Mouse (Mus musculus): ENCODE data around the gene Idua.

Gene Idua

DNA sequence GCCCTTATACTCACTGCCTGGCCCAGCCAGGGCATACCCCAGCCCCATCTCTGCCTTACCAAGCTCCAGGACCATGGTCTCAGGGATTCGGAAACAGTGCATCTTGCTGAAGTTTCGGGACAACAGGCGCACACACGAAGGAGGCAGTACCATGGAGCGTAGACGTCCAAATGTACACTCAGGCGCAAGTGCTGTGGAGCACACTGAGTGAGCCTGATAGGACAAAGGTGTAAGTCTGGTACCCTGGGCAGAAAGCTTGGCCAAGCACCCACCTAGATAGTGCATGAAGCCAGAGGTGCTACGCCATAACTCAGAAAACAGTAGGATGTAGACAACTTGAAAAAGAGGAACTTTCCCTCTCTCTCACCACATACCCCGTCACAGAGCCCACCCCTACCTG is 4.8 kb upstream of the Idua start:
- no peak for DNase-seq

DNA sequence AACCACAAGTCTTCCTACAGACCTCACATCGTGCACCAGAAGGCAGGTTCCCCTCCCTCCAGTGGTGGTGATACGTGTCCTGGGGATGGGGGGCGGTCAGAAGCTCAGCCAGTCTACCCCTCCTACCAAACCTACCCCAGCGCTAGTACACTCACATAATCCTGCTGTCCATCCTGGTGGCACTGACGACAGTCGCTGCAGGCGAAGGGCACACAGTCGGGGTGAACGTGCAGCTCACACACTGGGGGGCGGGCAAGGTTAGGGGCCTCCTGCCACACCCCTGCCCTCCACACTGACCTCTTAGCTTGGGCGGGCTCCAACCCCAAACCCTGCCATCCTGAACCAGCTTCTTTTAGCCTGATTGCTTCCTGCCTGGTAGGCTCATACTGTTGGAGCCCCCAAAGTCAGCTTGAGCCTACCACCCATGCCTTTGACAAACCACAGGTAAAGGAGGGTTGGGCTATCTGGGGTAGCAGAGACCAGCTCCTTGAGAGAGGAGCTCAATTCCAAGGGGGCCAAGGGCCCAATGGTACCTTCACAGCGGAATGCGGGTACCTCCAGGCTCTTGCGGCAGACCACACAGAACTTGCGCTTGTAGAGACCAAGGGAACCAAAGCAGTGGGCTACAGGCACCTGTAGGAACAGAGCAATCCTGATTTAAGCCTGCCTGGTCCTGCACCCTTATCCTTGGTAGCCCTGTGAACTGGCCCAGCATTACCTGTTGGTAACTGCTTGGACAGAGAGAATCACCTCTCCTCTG is 4.1 kb upstream of the Idua start:
- DNase-seq, result no peak

DNA sequence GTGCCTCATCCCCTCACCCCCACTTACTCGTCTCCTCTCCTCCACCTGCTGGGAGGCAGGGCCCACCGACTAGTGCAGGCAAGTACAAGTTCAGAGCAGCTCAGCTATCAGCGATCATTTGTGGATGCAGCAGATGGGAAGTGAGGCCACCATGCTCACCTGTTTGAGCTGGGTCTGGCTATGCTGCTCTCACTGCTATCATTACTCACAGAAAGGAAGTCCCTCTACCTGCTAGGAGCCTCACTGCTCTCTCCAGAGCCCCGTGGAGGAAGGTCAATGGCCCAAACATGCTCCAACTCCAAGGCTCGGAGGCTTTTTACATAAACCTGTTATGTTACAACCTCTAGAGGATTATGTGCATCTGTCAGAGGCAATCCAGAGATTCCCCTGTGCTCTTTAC is 2.7 kb upstream of the Idua start:
- DNase-seq, result no peak

DNA sequence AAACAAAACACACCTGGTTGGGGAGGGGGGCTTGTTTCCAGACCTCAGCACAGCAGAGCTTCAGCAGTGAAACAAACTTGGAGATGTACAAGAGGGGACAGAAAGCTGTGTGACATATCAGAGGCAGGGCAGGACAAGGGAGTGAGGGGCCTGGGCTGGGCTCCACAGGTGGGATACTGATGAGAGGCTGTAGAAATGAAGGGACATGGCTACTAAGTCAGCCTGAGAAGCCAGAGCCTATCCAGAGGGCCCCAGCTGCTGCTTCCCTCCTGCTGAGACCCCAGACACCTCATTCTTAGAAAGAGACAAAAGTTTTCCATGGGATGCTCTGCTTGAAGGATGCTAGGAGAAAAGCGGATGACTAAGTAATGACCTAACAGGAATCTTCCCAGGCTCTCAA is 1.5 kb upstream of the Idua start:
- no peak for DNase-seq

DNA sequence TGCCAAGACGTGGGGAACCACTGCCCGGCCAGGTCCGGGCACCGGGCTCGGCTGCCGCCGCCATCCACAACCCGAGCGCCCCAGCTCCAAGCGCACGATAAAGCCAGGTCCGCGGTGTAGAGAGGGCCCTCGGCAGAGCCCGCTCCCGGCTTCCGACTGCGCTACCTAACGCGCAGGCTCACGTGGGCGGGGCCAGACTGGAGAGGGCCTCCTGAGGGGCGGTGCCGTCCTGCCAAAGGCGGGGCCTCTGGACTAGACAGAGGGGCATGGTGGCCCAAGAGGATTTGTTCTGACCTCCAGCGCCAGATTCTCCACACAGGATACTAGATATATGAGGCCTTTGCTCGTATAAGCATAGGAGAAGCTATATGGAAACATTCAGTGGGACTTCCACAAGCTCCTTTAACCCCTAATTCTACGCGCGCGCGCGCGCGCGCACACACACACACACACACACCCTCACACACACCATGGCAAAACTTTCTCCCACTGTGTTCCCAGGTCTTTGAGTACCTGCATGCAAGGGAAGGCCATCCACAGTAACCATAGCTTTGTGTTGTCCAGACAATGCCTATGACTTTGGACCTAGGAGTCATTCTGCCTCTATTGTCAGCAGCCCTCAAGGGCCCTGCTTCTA is 619 bp downstream of the Idua start:
- DNase-seq, result peak; percentile 92

DNA sequence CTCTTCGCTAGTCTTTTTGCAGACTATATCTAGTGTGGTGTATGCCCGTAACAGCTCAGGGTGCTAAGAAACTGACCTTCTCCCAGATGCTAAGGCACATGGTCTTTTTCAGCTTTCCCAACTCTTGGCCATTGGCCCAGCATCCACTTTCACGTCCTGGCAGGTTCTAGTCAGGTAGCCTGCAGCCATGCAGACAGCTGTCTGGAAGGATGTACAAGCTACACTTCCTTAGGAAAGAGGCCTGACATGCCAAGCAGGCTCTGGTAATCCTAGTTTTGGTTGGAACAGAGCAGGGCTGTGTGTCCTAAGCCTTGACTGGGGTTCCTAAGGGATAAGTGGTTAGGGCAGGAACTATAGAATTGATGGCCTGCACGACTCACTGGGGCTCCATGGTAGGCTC is 2.6 kb downstream of the Idua start:
- no peak for DNase-seq

DNA sequence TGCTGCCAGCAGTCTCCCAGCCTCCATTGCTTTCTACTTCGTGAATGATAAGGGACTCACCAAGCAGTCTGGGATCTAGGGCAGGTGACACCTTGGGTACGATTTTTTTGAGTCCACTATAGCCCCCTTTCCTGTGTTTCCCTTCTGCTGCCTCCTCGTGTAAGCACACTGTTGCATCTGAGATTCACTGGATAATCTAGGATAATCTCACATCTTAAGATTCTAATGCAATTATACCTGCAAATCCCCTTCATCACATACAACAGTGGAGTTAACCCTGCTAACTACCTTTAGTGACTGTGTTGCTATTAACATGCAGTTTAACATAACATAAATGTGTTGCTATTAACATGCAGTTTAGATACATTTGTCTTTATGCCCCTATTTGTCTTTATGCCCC is 4.9 kb downstream of the Idua start:
- DNase-seq, result no peak

DNA sequence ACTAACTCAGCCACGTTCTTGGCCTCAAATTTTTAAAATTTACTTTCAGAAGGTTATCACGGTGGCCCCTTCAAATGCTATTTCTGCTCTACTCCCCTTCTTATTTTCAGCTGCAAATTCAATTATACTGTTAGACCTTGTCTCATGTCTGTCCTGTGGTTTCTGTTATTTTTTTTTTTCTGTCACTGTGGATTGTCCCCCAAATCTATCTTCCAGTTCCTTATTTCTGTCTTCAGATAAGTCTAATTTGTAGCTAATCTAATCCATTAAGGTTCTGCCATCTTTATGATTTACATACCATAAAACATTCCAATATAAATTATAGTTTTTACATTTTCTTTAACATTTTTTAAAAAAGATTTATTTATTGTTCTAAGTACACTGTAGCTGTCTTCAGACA is 7.2 kb downstream of the Idua start:
- DNase-seq, result no peak

DNA sequence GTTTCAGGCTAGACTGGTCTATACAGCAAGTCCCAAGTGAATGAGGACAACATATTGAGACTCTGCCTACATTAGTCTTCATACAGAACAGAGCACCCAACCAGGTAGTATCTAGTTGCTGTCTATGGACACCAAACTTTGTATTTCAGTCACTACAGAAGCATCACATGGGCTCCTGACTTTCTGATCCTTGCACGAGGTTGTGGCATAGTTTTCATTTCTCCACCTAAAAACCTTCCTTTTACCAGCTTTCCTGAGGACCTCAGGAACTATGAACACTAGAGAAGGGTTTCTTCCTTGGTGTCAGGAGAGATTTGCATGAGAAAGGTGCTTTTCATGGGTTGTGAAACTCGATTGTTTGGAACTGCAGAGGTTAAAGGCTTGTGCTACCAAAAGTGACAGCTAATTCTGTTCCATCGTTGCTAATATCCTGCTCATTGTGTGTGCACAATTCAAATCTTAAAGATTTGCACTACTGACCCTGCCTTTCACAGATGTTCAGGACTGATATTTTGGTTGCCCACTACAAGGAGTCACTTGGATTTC is 8.3 kb downstream of the Idua start:
- DNase-seq, result no peak

DNA sequence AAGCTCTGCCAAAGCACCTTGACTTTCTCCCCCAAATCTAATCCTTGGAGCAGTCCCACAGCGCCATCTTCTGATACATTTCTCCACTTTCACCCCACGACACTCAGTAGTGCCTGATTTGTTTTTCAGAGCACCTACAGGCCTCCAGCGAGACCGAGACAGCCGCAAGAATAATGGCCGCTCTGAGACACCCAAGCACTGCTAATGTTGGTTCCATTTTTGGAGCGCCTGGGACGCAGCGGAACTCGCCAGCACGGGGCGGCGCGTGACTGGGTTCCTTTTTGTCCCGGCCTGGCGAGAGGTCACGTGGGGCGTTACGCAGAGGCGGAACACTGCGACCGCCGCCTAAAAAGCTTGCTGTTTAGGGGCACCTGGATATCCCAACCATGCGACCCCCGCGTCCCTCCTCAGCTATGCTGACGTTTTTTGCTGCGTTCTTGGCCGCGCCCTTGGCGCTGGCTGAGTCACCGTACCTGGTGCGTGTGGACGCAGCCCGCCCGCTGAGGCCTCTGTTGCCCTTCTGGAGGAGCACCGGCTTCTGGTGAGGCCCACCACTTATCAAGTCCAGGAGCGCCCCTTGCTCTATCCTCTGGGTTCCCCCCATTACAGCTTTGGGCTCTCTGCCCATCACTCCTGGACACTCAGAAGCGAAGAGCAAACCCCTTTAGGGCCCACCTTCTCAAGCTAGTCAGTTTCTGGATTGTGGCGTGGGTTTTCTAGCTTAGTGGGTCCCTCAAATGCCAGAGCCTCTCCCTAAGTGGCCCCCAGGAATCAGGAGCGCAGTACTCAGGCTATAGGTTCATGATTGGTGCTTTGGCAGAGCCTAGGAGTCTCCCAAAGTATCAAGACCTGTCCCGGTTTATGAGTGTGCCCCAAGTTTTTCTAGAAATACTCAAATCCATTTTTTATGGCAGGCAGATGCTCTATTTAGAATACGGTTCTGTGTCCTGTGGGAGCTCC is 9.1 kb downstream of the Idua start, which contains the start of gene Dgkq:
Dgkq (minus strand) TSS at position 696 of the 960 bp plus-strand sequence.
- DNase-seq, result peak; percentile 89

DNA sequence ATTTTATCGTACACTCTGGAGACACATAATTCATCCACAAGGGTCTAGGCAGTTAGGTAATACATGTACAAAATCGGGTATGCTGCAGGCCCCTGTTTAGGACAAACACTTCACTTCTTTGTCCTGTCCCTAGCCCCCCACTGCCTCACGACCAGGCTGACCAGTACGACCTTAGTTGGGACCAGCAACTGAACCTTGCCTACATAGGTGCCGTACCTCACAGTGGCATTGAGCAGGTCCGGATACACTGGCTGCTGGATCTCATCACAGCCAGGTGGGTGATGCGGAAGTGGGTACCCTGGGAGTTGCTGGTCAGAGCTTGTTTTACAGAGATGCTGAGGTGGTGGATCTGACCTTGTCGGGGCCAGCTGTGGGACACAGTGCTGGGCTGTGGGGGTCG is 9.9 kb downstream of the Idua start:
- DNase-seq, result no peak

DNA sequence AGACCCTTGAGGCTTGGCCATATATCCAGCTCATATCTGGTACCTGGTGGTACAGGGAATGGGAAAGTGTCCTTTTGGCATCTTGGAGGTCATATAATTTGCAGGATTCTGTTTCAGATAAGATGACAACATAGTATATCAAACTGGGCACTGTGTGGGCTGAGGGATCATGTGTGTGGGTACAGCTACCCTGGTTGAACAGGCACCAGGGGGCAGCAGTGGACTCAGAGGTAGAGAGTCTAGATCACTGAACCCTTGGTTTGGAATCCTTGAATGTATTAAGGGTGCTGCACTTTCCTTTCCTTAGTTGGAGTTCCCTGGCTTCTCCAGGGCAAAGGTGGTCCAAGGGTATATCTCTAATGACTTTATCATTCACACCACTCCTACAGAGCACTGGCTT is 10.7 kb downstream of the Idua start:
- DNase-seq, result peak; percentile 37

DNA sequence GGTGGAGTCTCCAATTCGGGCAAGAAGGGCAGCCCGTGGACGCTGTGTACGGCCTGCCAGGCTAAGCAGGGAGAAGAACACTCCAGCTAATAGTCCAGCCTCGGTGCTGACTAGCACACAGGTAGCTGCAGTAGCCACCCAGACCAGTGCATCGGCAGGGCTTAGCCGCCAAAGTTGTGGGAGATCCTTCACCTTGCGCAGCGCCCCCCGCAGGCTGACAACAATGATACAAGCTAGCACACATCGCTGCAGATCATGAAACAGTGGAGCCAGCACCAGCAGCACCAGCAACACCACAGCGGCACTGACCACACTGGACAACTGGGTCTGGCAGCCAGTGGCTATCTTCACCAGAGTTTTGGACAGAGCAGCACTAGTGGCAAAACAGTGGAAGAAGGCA is 11.6 kb downstream of the Idua start:
- DNase-seq, result peak; percentile 41

DNA sequence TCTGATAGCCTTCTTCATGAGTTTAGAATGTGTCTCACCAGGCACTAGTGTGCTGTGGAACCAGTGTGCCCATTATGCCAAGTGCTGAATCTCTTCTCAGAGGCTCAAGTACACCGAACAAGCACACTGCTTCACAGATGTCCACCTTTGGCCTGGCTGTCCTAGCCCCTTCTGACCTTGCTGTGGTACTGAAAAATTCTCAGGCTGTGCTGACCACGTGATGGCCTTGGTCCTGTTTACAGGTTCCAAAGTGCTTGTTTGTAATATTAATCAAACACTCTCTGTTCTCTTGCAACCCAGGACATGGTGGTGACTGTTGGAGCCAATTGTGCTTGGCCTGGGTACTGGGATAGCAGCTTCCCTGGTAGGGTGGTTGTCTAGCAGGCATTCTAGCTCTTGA is 14.5 kb downstream of the Idua start:
- DNase-seq, result no peak

DNA sequence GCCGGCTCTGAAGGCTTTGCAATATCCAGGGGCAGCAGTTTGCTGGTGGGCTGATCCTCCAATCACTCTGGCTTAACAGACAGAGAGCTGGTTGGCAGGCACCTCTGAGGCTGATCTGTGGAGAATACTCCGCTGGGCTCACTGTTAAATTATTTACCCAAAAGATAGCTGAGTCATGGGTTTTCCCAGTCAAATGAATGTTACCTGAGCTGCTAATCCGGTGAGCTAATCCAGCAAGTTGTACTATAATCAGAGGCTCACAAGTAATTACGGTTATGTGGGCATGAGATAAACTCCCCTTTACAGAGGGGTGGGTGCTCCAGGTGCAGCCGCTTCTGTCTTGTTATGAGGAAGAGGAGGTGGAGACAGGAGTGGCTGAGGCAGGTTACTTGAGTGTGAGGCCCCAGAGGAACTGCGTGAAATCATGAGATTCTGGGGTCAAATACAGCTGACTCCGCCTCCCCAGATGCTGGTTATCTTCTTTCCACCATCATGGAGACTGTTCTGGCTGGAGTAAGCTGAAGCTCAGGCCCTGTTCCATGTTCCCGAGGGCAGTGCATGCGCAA is 15.2 kb downstream of the Idua start, which contains the start of gene Slc26a1:
Slc26a1 (minus strand) TSS at position 319 of the 566 bp plus-strand sequence.
- DNase-seq, result no peak

DNA sequence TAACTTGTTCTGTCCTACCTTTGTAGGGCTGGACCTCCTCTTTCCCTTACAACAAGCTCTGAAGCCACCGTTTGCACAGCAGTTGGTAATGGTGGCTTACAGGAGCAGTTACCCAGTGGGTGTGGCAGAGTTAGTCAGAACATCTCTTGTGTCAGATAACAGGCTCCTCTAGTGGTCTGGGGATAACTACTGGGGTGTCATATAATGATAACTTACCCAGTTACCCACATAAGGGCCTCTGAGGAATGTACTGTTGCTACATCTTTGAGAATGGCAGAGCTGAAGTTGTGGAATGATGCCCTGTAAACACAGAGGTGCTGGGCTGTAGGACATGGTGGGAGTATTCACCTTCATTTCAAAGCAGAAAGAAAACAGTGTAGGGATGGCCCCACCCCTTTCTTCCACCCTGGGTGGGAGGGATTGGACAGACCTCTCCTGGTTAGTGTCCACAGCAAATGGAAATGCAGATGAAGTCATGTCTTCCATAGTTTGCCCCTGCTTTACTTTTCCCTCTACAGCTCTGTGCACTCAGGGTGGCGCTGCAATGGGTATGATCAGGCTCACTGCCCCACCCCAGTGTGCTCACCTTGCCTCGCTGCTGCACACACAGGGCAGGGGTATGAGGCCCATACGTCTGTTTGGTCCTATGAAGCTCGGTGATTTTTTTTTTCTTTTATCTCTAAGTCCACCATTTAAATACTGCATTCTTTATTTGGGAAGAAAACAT is 16.8 kb downstream of the Idua start:
- DNase-seq, result no peak

DNA sequence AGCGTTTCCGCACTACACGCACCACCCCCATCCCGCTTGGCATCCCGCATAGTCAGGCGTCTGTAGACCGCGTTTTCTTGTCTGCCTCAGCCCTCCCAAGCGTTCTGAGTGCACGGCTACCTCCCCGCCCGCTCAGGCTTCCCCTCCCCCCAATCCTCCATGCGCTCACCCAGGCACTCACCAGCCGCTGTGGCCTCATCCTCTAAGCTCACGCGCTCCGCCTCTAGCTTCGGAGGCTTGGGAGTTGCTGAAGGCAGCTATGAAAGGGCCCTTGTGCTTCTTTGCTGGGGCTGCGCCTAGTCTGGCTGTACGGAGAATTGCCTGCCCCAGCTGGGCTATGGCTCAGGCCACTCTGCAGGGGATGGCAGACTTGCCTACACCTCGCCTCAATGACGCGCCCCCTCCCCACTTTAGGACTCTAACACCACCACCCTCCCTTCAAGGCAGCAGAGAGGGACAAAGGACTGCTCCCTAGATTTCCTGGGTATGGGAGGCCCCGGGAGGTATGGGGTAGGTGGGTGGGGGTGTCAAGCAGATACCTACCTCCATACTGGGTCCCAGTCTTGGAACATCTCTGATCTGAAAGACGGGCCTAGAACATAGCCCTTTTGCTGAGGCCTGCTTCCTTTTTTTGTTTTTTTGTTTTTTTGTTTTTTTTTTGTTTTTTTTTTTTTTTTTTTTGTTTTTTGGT is 17.6 kb downstream of the Idua start:
- peak; percentile 78 for DNase-seq

DNA sequence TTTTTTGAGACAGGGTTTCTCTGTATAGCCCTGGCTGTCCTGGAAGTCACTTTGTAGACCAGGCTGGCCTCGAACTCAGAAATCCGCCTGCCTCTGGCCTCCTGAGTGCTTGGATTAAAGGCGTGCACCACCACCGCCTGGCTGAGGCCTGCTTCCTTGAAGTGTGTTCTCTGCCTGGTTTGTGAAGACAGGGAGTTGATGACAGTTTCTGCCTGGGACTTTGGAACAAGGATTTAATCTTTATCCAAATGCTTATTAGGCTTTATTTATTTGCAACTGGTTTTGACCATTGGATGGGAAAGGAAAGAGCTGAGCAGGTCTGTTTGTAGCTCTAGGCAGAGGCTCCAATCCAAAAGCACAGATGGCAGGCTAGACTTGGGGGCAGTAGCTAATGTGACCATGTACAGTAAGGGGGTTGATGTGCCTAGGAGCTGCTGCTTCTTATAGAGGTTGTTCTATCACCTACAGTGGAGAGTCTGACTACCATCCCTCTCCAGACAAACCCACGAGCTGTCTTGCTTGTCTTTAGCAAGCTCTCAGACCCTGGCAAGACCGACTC is 18.2 kb downstream of the Idua start:
- DNase-seq, result no peak

DNA sequence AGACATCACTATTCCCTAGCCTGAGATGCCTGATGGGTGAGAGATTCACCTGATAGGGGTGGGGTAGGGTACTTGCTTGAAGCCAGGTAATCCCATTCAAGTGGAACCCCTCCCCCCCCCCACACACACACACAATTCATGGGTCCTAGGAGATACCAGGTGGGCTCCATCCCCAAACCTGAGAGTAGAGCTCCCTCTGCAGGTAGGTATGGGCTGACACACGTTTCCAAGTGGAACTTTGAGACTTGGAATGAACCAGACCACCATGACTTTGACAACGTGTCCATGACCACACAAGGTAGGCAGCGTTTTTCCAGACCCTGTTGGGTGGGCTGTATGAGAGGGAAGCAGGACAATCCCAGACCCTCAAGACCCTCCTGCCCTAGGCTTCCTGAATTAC is 19.8 kb downstream of the Idua start:
- no peak for DNase-seq

DNA sequence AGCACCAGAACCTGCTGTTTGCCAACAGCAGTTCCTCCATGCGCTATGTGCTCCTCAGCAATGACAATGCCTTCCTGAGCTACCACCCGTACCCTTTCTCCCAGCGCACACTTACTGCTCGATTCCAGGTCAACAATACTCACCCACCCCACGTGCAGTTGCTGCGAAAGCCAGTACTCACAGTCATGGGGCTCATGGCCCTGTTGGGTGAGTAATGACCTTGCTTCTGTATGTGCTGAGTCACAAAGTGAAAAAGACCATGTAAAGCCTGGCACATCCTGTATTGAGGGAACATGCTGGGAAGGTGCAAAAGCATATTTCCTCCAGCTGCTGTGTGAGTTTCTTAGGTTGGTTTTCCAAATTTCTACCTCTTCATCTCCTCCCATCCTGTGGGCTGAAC is 20.7 kb downstream of the Idua start:
- DNase-seq, result no peak

DNA sequence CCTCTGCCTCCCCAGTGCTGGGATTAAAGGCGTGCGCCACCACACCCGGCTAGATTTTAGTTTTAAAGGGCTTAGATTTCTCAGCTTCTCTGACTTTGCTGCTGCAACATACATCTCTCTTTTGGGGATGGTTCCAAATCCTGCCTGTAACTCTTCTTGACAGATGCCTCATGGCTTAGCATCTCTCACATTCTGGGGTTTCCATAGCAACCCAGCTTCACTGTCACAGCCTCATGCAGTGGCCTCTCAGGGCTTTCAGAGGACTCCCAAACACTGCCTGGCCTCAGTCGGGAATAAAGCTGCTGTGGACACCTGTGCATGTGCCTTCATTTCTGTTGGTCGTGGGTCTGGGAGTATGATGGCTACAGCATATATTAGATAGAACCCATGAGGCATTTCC is 29.0 kb downstream of the Idua start:
- DNase-seq, result no peak
